Mouse (Mus musculus): Measurements from ENCODE around the gene Casp4. TPM values are rescaled to one million over a fixed set of nuclear protein-coding genes. Genes with fewer than 3 reads are reported as not detected.

Casp4 gene
- total RNA-seq (2021): 1 to 10 TPM; 2.8 to 8.0 TPM
- long read RNA-seq, experiment 1: 0 reads
- long read RNA-seq, experiment 2, partial matches to known transcripts: 1 of 2 reads
- long read RNA-seq, experiment 2, other reads (novel, unspliced or antisense): 1 of 2 reads

DNA sequence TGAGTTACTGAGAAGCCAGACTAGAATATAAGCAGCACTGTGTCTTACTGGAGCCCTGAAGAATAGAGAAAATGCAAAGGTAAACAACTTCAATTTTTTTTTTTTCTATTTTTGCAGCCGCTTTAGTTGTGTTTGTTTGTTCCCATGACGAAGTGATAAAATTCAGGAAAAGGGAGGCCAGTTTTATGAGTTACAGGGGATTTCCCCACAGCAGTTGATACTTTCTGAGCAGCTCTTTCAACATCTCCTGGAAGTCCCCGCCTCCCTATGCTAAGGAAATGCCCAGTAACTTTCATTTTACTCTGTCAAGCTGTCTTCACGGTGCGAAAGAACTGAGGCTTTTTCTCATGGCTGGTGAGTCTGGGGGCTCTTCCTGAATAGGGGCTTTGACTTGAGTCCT lies at the start of gene Casp4:
Gene Casp4, plus strand, starts transcription at position 268 of the 400 bp plus-strand sequence.
- DNase-seq (ENCODE audit: low spot score in 2 of 2): no peak

DNA sequence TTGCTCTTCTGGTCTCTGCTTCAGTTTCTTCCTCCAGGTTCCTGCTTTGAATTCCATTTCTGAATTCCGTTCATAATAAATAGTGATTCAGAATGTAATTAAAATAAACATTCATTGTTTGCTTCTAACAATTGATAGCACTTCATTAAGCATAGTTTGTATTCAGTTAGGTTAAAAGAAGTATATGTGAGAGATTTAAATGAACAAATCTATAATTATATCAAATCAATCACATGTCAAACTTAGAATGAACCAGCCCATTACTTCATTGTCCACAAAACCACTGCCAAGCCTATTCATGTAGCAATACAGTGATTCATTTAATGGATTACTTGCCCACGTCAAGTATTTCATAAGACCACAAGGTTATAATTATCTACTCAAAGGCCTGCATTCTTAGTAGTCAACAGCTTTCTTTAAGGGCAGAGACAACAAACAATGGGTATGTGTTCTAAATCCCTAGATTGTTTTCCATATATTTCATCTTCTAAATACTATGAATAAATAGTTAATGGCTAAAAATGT lies 44.6 kb upstream of the Casp4 start:
- no peak for DNase-seq (ENCODE audit: low spot score in 2 of 2)

DNA sequence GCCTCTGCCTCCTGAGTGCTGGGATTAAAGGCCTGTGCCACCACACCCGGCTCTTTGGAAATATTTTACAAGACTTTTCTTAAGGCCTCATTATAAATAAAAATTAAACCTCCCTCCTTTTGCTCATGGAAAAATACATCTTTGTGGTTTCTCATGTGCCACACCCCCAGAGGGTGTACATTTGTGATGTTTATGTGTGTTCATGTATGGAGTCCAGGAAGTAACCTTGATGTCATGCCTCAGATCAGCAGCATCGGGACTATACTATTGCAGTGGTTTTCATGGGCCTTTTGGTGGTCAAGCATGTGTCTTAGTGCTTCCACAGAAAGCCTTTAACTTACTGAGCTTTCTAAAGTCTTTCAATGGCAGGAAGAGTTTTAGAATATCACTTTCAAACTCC lies 38.4 kb upstream of the Casp4 start:
- no peak for DNase-seq (ENCODE audit: low spot score in 2 of 2)

DNA sequence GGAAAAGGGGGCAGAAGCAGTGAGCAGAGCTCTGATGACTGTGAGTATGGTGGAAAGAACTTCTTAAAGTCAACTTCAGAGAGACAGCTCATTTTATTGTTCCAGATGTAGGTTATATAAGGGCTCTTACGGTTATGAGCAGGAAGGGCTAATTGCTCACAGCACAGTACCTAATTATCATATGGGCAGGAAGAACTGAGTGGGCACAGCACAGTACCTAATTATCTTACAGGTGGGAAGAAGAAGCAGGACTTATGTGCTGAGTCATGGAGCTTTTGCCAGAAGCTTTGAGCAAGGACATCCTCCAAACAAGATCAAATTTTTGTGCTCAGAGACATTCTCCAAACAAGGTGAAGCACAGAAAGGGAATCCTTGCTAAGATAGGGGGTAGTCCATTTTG lies 37.7 kb upstream of the Casp4 start:
- no peak for DNase-seq (ENCODE audit: low spot score in 2 of 2)

DNA sequence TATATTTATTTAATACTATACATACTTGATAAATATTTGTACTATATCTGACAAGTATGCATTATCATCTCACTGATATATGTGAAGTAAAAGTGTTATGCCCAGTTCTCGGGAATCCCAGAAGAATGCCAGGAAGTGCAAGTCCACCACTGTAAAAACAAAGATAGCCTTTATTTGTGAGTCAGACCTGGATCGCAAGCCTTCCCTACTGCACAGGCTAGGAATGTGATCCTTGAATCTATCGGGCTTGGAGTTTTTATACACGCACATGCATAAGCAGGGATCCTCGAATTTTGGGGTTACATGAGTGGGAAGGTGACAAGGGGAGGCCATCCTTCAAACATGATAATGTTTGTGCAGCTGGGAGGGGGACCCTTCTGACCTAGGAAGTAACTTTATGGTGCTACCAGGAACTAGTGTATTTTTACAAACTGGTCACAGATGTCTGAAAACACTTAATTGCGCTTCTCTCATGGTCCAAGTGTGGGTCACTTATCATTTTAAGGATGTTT lies 37.2 kb upstream of the Casp4 start:
- DNase-seq (ENCODE audit: low spot score in 2 of 2): no peak

DNA sequence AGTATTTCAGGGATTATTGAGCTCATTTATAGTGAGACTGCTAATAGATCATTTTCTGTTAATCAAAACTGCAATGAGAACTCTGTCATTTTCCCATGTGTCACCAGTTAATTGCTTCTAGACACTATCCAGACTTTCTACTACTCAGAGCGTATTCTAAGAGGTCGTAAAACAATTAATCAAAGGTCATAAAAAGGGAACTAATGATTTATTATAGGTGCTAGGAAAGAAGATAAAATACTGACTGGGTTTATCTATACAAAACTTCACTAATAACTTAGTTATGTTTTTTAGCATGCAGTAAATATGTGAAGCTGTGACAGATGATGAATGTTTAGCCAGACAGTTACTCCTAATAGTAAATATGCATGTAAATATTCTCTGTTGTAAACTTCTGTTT lies 22.6 kb upstream of the Casp4 start:
- DNase-seq (ENCODE audit: low spot score in 2 of 2): no peak

DNA sequence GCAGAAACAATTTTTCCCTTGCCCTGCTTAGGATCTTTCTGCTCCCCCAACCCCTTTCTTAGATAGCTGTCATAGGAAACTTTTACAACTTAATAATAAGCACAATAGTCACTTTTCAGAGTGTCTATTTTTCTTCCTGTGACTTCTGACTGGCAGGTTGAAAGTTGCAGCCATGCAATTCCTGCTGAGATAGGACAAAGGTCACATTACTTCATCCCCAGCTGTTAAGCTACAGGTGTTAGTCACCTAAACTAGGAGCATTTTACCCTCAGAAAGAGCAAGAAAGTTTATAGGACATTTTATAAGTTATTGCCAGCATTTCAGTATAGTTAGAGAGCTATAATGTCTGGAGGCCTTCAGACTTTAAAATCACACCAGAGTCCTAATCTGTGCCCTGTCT lies 22.0 kb upstream of the Casp4 start:
- DNase-seq (ENCODE audit: low spot score in 2 of 2): no peak

DNA sequence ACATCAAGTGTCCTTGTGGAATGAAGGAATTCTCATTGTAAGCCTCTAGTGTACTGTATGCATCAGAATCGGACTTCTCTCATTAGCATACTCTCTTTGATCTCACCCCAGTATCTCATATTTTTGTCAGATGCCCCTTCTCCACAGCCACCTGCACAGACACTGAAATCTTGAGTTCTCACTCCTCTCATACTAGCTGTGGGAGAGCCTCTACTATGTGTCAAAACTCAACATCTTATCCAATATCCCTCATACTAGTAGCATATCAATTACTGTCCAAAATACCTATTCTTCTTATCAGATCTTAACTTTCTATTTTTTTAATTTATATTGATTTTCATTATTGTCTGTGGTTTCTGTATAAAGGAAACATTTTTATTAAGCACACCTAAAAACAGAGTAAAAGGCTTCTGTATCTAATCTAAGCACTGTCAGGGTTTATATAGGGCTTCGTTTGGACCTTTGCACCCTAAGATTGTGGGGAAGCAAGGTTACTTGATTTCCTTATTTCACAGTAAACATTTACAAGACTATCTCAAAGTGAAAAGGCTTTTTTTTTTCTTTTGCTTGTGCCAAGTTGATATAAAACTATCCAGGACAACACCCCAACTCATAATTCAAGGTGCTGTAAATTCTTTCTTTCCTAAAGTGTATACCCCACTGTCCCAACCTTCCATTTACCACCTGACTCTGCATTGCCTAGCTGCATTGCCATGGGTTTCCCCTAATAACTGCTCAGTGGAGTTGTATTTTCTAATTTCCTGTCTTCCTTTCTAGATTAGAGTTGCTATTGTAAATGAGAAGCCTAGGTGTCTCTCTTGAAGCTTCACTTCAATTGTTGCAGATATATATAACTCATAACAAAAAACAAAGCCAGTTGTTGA lies 12.0 kb upstream of the Casp4 start:
- DNase-seq (ENCODE audit: low spot score in 2 of 2): no peak

DNA sequence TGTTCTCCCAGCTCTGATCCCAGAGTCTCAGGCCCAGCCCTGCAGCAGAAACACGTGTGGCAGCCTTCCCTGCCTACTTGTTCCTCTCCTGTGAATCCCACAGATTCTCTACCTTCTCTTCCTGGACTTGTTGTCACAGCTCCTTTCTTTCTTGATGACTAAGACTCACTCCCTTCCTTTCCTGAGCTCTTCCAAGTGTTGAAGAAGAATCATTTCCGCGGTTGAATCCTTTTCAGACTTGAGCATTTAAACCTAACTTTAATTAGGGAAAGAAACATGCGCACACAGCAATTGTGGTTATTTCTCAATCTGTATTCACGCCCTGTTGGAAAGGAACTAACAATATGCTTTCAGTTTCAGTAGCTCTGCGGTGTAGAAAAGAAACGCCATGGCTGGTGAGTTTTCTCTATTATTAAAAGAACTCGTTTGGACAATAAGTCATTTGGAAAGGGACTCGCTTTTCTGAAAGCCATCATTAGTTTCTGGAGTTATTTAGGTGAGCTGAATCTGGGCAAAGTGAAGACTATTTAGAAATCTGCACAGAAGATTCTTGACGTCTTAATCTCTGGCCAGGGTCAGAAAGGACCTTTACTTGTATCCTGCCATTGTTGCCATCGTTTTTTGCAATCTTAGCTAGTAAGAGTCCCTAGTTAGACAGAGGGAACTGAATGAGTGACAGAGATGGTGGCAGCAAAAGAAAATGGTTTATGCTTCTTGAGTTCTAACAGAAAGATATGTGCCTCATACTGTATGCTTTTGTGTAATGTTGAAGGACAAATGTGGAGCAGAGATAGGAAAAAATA lies 10.1 kb upstream of the Casp4 start, which contains the start of gene Casp1:
Gene Casp1, plus strand, starts transcription at position 189 of the 803 bp plus-strand sequence.
- no peak for DNase-seq (ENCODE audit: low spot score in 2 of 2)

DNA sequence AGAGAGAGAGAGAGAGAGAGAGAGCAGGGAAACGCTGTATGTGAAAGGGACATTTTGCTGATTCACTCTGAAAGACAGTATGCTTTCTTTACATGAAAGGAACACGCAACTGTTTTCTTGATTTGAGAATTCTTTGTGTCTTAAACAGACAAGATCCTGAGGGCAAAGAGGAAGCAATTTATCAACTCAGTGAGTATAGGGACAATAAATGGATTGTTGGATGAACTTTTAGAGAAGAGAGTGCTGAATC lies 9.6 kb upstream of the Casp4 start:
- DNase-seq (ENCODE audit: low spot score in 2 of 2): no peak

DNA sequence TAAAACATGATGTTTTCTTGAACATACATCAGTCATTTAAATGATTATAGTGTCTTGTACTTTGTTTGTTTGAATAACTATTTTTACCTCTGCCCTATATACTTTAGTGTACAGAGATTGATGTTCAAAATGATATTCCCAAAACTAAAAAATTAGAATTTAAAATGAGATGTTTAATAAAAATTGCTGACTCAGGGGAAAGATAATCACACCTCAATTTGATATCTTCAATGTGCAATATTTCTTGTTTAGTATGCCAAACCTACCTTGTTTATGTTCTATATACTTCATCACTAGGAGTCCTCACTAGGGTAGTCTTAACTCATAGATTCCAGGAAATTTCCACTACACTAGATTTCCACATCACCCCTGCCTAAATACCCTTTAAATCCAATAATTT lies 1.5 kb downstream of the Casp4 start:
- DNase-seq (ENCODE audit: low spot score in 2 of 2): no peak

DNA sequence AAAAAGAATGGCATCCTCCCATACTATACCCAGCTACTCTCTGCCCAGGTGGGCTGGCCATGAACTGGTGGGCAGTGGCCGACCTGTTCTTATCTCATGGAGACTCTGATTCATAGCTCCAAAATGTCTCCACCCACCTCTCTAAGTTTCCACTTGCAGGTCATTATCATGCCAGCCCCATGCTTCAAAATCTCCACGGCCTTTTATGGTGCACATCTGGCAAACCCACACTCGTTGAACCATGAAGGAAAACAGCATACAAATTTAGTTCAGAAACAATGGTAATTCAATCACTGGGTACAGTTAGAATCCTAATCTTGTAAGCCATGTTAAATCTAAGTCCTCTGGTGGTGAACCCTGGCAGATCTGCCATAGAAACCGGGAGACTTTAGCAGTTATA lies 2.8 kb downstream of the Casp4 start:
- no peak for DNase-seq (ENCODE audit: low spot score in 2 of 2)

DNA sequence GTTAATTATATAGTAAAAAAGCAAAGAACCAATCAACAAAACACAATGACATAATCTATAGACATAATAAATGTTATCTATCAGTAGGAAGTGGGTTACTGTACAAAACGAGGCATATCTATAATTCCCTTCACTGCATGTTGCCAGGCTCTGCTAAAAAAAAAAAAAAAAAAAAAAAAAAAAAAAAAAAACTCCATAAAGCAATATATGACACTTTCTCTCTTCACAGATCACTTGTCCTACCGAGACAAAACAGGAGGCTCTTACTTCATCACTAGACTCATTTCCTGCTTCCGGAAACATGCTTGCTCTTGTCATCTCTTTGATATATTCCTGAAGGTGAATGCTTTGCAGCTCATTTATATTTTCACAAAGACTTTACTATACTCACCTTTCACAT lies 19.6 kb downstream of the Casp4 start:
- no peak for DNase-seq (ENCODE audit: low spot score in 2 of 2)

DNA sequence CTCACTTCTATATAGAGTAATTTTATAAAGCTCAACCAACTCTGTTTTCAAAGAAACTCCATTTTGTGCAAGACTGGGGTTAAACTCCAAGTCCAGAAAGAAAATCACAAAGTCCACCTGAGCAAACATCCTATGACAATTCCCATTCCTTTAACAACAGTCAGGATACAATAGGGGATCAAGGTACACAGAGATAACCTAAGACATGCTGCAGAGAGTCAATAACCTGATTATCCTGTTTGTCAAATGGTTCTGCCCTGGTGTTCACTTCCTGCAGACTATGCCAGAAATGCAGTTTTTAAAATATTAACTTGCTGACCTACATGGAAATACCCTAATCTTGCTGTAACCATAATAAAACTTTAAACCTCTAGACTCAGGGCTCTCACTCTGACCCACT lies 23.8 kb downstream of the Casp4 start:
- no peak for DNase-seq (ENCODE audit: low spot score in 2 of 2)

DNA sequence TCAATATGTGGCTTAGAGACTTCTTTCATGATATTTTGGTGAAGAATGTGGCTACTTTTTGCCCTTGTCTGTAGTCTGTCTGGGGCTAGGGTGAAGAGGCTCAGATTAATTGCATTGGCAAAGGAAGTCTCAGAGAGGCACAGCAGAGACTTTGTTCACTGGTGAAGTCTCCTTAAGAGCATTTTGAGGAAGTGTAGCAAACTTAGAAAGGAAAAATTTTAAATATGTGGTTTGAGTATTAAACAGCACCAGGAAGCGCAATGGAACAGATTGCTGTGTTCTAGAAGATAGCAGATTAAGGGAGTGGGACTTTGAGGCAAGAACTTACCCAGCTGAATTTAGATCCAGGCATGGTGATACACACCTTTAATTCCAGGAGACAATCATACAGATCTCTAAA lies 24.8 kb downstream of the Casp4 start:
- DNase-seq (ENCODE audit: low spot score in 2 of 2): no peak

DNA sequence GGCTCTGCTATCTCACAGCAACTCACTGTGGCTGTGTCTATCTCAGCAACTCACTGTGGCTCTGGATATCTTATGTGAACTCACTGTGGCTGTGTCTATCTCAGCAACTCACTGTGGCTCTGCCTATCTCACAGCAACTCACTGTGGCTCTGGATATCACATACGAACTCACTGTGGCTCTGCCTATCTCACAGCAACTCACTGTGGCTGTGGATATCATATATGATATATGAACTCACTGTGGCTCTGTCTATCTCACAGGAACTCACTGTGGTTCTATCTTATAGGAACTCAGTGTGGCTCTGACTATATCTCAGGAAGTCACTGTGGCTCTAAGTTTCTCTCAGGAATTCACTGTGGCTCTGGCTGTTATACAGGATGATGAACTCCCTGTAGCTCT lies 34.5 kb downstream of the Casp4 start:
- DNase-seq (ENCODE audit: low spot score in 2 of 2): no peak

DNA sequence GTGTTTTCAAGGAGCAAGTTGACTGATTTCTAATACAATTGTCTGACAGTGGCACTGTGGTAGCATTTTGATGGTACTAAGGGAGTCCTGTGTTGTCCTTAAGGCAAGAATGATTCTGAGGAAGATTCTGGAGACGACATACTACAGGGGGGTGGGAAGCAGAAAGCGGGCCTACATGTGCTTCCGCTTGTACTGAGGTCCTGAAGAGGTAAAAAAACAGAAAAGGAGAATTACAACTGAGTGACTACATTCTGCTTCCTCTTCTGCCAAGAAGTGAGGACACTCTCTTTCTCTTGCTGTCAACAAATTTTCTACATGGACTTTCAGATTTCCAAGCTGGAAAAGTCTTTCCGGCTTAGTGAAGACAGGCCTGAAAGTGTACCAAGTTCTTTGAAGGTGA lies 35.5 kb downstream of the Casp4 start:
- no peak for DNase-seq (ENCODE audit: low spot score in 2 of 2)

DNA sequence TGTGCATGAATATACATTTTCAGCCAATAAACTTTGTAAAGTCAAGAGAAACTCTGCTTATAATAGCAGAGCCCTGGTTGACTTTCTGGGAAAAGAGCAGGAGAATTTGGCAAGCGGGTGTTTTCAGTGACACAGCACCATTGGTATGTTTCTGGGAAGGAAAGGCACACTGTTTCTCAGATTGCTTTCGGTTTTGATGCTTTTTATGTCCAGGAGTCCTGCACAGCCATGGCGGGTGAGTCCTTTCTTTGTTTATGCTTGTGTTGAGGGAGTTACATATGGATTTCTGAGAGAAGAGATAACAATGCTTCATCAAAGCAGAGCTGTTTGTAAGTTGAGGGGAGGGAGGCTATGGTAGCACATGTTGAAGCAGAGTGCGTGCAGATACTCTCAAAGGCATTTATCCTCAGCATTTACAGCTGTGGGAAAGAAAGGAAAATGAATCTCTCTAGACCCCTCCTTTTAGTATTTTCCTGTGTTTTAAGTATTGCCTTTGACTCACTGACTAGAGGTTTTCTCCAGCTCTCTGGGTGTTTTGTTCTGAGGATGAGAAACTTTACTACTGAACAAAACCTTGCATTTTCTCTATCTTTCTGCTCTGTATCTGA lies 36.8 kb downstream of the Casp4 start, which contains the start of gene Casp12:
Gene Casp12, plus strand, starts transcription at position 140 of the 608 bp plus-strand sequence.
- DNase-seq (ENCODE audit: low spot score in 2 of 2): peak; percentile 28 to 32

DNA sequence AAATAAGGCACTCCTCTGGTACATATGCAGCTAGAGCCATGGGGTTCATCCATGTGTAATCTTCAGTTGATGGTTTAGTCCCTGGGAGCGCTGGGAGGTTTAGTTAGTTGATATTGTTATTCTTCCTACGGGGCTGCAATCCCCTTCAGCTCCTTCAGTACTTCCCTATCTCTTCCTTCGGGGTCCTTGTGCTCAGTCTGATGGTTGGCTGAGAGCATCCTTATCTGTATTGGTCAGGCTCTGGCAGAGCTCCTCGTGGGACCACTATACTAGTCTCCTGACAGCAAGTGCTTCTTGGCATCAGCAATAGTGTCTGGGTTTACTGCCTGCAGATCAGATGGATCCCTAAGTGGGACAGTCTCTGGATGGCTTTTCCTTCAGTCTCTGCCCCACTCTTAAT lies 38.8 kb downstream of the Casp4 start:
- DNase-seq (ENCODE audit: low spot score in 2 of 2): no peak

DNA sequence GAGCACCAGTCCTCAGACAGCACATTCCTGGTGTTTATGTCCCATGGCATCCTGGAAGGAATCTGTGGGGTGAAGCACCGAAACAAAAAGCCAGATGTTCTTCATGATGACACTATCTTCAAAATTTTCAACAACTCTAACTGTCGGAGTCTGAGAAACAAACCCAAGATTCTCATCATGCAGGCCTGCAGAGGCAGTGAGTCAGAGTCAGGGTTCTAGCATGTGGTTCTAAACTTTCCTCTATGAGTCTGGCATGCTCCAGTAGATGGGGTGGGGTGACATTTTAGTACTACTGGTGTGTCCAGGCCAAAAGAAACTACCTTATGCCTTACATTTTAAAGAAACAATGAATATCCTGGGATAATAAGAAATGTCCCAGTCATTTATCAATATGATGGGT lies 45.0 kb downstream of the Casp4 start:
- DNase-seq (ENCODE audit: low spot score in 2 of 2): no peak

DNA sequence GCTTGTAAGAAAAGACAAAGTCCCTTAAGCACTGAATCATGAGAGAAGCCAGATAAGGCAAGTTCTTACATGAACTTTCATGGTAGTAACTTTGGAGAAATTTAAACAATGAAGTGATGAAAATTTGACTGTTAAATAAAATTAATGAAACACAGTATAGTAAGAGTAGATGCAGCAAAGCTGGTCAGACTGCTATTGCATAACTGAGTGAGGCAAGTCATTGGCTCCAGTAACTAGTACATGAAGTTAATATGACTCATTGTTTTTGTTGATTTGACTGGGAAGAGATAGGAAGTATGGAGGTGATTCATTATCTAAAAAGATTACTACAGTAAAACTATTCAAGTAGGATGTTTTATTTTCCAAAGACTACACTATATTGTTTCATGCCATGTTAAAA lies 48.2 kb downstream of the Casp4 start:
- no peak for DNase-seq (ENCODE audit: low spot score in 2 of 2)

Measured in adrenal gland, adult 18-20 months (tissue).